Mouse (Mus musculus) megakaryocyte, embryonic 14.5 days (primary cell): ENCODE data around the gene Rel.

Experiments
- FLI1 ChIP-seq: IDR thresholded peaks from 2 replicates; pipeline ENCODE4 v1.6.1; 2012; ENCODE audit warnings: low read length, inconsistent platforms, mixed read lengths
- GATA1 ChIP-seq: IDR thresholded peaks from 3 replicates; pipeline ENCODE4 v1.6.1; 2012; ENCODE audit warnings: mixed read lengths, low read length, inconsistent platforms, borderline replicate concordance

DNA sequence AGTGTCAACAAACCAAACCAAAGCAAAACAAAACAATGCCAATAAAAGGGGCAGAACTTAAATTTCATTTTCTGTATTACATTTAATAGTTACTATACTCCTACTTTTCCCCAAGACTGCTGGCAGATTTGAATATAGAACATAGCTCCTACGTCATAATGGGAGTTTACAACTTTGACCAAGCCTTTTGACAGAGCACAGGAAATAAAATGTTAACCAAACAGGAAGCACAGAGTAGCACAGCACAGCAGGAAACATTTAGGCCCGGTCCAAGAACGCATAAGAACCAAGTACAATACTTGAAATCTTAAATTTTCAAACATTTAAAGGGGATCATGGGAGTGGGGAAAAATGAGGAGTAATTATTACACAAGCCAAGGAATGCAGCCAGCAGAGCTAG, 11.3 kb upstream of the Rel start:
- TF ChIP-seq GATA1 (no peak), FLI1 (no peak)
